Mouse (Mus musculus): ENCODE results near the gene Ube2d3. TPM values are rescaled to one million over a fixed set of nuclear protein-coding genes. Genes with fewer than 3 reads are reported as not detected.

The Ube2d3 gene
- total RNA-seq, 2 experiments from 2014 or later = 225 to 229 TPM

DNA sequence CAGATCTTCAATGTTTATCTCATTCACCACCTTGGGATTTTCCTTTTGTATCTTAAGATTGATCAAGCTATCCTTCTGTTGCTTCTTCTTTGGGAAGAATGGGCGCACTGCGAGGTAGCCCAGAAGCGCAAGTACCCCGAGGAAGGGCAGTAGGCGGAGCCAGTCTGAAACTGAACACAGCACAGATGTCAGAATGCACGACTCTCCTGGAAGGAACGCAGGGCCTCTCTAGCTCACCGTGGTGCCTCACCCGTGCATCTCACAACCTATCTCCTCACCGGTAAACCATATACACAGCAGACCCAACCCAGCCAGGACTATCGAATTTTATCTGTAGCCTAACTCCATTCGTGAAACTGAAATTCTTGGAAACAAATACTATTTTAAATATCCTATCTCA is 26.9 kb upstream of the Ube2d3 start:
- no peak for DNase-seq (ENCODE audit: extremely low spot score in 1 of 2, low spot score in 2 of 2)
- Histone ChIP-seq H3K27ac (no peak overlapping the region), H3K4me3 (no peak overlapping the region)
- no peak for TF ChIP-seq CTCF (IDR thresholded peaks at IDR 0.05)
- intact Hi-C loops (cut with DNase I) = no loop called here

DNA sequence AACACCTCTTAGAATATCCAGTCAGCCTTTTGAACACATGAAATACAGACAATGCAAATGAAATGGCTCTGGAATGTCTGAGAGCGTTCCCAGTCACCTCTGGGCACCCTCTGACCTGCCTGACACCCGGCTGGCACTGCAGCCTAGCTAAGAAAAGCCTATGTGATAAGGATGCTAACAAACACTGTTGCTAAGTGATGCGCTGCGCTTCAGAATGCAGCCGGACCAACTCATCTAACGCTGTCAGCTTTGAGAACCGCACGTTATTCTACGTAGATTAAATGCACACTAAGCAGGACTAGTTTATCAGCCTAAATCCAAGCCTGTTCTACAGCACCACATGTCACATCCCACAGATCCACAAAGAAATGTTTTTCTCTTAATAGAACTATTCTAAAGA is 26.1 kb upstream of the Ube2d3 start:
- Histone ChIP-seq H3K4me3 (no peak overlapping the region), H3K27ac (no peak overlapping the region)
- intact Hi-C loops (cut with DNase I) = no loop called here
- no peak for DNase-seq (ENCODE audit: extremely low spot score in 1 of 2, low spot score in 2 of 2)
- no peak for TF ChIP-seq CTCF (IDR thresholded peaks at IDR 0.05)

DNA sequence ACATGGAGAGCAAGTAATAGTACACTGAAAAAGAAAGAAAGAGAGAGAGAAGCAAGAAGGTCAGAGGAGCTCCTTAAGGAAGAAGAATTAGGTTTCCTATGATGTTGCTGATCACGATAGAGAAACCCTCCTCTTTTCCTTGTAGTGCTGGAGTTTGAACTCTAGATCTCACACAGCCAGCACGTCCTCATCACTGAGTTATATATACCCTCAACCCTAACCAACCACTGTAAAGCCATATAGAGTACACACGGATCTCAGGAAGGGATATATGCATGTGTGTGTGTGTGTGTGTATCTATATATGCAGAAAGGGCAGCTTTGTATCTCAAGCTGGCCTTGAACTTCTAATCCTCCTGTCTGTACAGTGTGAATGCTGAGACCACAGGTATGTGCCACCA is 20.7 kb upstream of the Ube2d3 start:
- DNase-seq (ENCODE audit: extremely low spot score in 1 of 2, low spot score in 2 of 2) = no peak
- no peak overlapping the region for H3K4me3 ChIP-seq
- TF ChIP-seq CTCF (IDR thresholded peaks at IDR 0.05) = no peak
- H3K27ac ChIP-seq = no peak overlapping the region
- intact Hi-C loops (cut with DNase I) = no loop called here

DNA sequence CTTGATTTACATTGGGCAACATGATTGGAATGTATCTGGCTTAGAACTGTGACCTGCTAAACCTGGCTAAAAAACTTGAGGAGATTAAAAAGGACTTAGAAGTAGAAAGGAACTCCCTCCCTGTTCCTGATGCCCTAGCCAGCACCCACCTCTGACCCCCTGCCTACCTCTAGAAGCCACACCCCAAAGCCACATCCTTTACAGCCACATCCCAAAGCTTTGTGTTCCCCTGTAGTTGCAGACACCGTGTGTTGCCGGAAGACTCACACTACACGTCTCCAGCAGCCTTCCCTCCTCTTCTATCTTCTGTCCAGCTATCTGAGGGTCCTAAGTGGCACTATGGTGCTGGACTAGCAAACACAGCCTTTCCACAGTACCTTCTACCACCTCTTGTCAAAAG is 20.1 kb upstream of the Ube2d3 start:
- no peak overlapping the region for H3K27ac ChIP-seq
- TF ChIP-seq CTCF (IDR thresholded peaks at IDR 0.05) = no peak
- intact Hi-C loops (cut with DNase I) = no loop called here
- H3K4me3 ChIP-seq = no peak overlapping the region
- no peak for DNase-seq (ENCODE audit: extremely low spot score in 1 of 2, low spot score in 2 of 2)

DNA sequence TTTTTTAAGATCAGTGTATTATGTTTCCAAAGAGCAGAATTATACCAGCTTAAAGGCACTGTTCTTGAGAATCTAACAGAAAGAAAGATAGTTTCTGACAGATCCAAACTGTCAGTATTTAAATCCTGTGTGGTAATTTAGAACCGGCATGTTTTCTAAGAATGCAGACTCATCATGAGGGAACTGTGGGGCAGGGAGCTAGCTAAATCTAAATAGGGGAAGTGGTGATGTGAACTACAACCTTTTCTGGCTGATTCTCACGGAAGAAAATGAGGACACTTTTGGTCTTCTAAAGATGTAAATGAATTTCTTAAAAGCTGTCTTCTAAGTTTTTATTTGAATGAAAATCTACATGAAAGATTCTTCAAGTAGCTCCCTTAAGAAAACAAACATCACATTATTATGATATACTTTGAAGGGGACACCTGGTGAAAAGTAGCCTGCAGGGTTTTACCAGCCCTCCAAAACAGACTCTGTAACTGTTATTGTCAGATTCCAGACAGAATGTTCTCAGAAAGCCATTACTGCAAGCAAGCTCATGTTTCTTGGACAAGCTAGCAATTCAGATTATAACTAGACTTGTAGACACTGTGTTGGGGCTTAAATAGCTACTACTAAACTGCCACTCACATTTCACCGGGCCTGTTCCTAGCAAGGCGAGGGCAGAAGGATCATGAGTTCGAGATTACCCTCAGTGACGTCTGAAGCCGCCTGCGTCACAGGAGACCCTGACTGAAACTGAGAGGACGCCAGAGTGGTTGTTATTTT is 17.2 kb upstream of the Ube2d3 start:
- Histone ChIP-seq H3K27ac (no peak overlapping the region), H3K4me3 (no peak overlapping the region)
- TF ChIP-seq CTCF (IDR thresholded peaks at IDR 0.05) = no peak
- intact Hi-C loops (cut with DNase I) = no loop called here
- DNase-seq (ENCODE audit: extremely low spot score in 1 of 2, low spot score in 2 of 2) = no peak

DNA sequence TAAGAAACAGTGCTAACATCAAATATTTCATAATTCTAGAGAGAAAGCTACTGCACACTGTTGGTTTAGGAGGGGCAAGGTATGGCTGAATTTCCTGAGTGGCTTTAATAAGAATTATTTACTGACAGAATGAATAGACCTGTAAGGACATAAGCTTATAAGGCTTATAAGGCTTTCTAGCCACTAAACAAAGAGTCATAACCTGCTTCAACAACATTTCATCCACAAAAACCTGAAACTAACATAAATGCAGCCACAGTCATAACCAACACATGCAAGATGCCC is 16.7 kb upstream of the Ube2d3 start:
- no peak overlapping the region for H3K4me3 ChIP-seq
- no peak for DNase-seq (ENCODE audit: extremely low spot score in 1 of 2, low spot score in 2 of 2)
- intact Hi-C loops (cut with DNase I) = no loop called here
- H3K27ac ChIP-seq = no peak overlapping the region
- TF ChIP-seq CTCF (IDR thresholded peaks at IDR 0.05) = no peak

DNA sequence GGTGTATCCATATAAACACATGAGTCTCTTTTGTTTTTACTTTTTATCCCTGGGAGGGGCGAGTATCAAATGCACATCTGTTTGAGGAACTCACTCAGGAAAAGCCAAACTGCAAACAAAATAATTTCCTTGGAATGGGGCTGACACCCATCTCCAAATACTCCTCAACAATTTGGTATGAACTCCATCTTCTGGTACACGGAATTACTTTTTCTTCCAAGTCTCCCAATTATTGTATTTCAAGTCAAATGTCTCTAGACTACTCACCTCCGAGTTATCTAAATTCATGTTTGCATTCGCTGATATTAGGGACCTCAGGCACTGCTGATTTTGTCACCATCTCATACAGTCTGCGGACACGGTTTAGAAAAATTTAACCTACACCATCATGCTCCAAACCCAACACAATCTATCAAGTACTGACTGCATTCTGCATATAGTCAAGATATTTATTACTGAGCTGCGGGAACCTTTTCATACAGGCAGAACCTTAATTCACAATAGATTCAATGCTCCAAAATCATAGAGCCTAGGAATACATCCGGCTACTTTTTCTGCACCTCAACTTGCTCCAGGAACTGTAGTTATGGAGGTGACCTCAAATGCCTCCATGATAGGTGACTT is 15.6 kb upstream of the Ube2d3 start:
- Histone ChIP-seq H3K4me3 (peak overlapping the region; percentile 73), H3K27ac (peak overlapping the region; percentile 99)
- intact Hi-C loops (cut with DNase I) = no loop called here
- no peak for TF ChIP-seq CTCF (IDR thresholded peaks at IDR 0.05)
- no peak for DNase-seq (ENCODE audit: extremely low spot score in 1 of 2, low spot score in 2 of 2)

DNA sequence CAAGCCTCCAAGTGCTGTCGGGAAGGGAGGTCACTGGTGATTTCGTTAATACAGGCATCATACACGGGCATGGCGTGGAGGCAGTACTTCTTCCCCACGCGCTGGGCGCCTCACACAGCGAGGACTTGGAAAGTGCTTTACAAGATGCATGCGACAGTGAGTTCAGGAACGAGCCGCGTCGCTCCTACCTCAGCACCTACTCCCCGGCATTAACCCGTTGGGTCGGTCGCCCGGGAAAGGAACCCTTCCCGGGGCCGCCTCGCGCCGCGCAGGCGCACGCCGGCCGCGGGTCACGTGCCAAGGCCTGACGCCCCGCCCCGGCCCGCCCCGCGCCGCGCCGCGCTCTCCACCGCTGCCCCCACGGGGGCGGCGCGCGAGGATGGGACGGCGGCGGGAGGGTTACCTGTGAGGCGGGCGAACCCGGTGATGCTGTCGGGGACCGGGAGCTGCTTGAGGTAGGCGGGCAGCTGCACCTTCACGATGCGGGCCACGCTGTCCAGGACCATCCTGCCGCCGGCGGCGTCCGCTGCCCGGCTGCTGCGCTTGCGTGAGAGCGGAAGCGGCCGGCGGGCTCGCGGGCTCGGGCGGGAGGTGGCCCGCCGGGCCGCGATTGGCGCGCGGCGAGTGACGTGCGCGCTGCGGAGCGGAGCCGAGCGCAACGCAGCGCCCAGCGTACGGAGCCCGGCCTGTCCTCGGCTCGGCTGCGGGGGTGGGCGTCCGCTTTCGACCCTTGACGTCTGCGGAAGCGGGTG is 14.9 kb upstream of the Ube2d3 start:
- no peak for TF ChIP-seq CTCF (IDR thresholded peaks at IDR 0.05)
- intact Hi-C loops (cut with DNase I) = loop anchor here (1.0 kb wide), 1 partner anchor 15 kb away; the partner anchor contains the start of gene Ube2d3

DNA sequence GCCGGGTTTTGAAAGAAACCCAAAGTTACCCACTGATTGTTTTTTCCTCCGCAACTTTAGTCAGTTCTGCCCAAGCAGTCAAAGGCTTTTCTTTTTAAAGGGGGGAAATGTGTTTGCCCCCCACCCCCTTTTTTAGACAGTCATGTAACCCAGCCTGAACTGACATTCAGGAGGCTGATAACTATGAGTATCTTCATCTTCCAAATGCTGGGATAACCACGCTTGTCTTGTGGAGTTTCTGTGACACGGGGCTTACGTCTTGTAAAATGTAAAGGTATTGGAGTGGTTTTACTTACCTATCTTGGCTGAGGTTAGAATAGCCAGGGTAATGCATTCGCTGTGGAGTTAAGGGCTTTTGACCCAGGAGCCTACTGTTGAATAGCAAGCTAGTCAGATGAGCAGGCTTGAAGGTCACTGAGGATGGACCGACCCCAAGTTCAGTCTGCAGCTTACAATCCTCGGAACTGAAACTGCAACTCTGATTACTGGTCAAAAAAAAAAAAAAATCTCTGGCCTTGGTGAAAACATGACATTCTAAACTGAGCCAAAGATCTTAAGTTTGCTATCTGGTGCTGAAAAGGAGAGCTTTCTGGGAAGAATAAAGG is 14.2 kb upstream of the Ube2d3 start, which contains the start of gene Cisd2:
Gene Cisd2 (minus strand): TSS at position 318 of the 605 bp plus-strand sequence.
- DNase-seq (ENCODE audit: extremely low spot score in 1 of 2, low spot score in 2 of 2) = no peak

More for the DNA sequence above, 14.9 kb upstream of the Ube2d3 start:
- Histone ChIP-seq H3K27ac (peak overlapping the region; percentile 99), H3K4me3 (peak overlapping the region; percentile 73)
- DNase-seq (ENCODE audit: extremely low spot score in 1 of 2, low spot score in 2 of 2) = peak; percentile 86 to 87

DNA sequence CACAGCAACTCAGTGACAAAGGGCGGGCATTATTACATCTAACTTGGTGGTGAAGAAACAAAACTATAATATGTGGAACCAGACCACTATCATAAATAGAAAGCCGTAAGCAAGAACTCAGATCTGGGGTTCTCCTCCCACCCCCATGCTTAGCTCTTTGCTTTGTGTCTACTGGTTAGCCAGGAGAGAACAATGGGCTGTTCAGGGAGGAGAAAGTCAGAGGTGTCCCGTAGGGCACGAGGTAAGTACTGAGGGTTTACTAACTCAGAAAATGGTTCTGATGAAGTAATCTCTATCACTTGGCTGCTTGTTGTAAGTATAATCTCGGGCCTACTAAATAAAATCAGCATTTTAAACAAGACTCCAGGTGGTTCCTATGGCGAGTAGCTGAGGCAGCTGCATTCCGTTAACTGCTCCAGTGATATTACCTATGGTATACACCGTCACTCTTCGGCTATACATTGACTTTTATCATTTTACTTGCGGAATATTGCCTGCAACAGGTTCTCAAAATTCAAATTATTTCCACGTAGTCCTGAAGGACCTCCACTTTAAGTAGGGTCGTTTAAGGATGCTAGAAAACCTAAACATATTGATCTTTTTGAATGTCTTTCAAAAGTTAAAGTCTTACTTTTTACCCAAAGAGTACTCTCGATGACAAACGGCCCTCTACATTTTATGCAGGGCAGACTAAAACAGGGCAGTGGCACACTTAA is 890 bp upstream of the Ube2d3 start:
- DNase-seq (ENCODE audit: extremely low spot score in 1 of 2, low spot score in 2 of 2) = no peak
- no peak for TF ChIP-seq CTCF (IDR thresholded peaks at IDR 0.05)
- peak overlapping the region; percentile 90 for H3K27ac ChIP-seq
- intact Hi-C loops (cut with DNase I) = loop anchor here (10.0 kb wide), 2 partner anchors 258 to 1202 kb away; partner anchors contain the start of genes Cxxc4 and Nfkb1
- peak overlapping the region; percentile 64 for H3K4me3 ChIP-seq

More for the DNA sequence above, 14.2 kb upstream of the Ube2d3 start, which contains the start of gene Cisd2:
- no peak for TF ChIP-seq CTCF (IDR thresholded peaks at IDR 0.05)
- Histone ChIP-seq H3K4me3 (peak within 1 kb of the TSS; percentile 73), H3K27ac (peak within 1 kb of the TSS; percentile 99)
- intact Hi-C loops (cut with DNase I) = loop anchor here (1.0 kb wide), 1 partner anchor 15 kb away; the partner anchor contains the start of gene Ube2d3

DNA sequence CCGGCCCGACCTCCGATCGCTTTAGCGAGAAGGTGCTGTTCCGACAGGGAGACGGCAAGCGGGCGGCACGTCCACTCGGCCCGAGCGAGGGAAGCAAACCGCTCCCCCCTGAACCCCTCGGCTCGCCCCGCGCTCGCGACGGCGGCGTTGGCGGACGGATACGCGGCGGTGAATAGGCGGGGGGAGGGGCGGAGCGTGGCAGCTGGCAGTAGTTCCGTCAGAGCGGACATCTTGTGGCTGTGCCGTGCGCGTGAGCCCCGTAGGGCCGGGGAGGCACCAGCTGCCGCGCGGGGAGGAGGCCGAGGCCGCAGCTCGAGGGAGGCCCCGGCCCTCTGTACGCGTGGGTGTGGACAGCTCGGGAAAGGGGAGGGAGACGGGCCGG is 573 bp downstream of the Ube2d3 start:
- intact Hi-C loops (cut with DNase I) = loop anchor here (1.0 to 10.0 kb wide), 4 partner anchors 15 to 1204 kb away; partner anchors contain the start of genes Cisd2, Cxxc4 and Nfkb1
- H3K27ac ChIP-seq = peak overlapping the region; percentile 99
- peak; percentile 92 to 94 for DNase-seq (ENCODE audit: extremely low spot score in 1 of 2, low spot score in 2 of 2)
- peak overlapping the region; percentile 87 for H3K4me3 ChIP-seq
- no peak for TF ChIP-seq CTCF (IDR thresholded peaks at IDR 0.05)

All from left cerebral cortex, adult 2 months (tissue).